9 mouse cellular contexts compared by ENCODE assay signal in genomic region chr4:149888736-149889470, GRCm38 (mm10).
DNase-seq lines count a peak whose midpoint lies in the region; ATAC-seq and TF ChIP-seq lines count a peak whose summit lies in the region.
"Had no signal": no experiment of that assay in that cellular context is flagged by ENCODE, and none has a peak within 500 bp of the region (broad histone marks: within the 10 kb centered on the region; RNA-seq: fewer than 3 reads in every experiment).

No protein-coding gene starts in this region.

- ATAC-seq in lung, postnatal 0 days, result peak; percentile 30
- ATAC-seq in hindbrain, embryonic 12.5 days (ENCODE audit: low FRiP score), result no peak

- peak overlapping the region; percentile 86 for H3K27ac ChIP-seq in lung, postnatal 0 days (ENCODE audit: low read length)
- H3K27ac ChIP-seq in hindbrain, embryonic 12.5 days, result no peak overlapping the region

- no peak for TF ChIP-seq CTCF in lung, postnatal 0 days (IDR thresholded peaks at IDR 0.05)

- no peaks in the 10 kb centered on the region for H3K9me3 ChIP-seq in lung, postnatal 0 days (ENCODE audit: low read length)
- H3K9me3 ChIP-seq in hindbrain, embryonic 12.5 days (replicated peaks), result no peaks in the 10 kb centered on the region

- no peak overlapping the region for H3K9ac ChIP-seq in lung, postnatal 0 days (replicated peaks; ENCODE audit: low read depth)
- no peak overlapping the region for H3K9ac ChIP-seq in hindbrain, embryonic 12.5 days

- DNase-seq in 416B (ENCODE audit: low read depth), result peak; percentile 56
- peak; percentile 17 to 20 for DNase-seq in B cell, adult 2 months
- DNase-seq in kidney, adult 11 months, result peak; percentile 44
- DNase-seq in lung, postnatal 0 days (ENCODE audit: low spot score), result peak; percentile 50
- DNase-seq in right cerebral cortex, postnatal 4 days, result no peak
- DNase-seq in urinary bladder, postnatal 36 days (ENCODE audit: low spot score in 2 of 2), result no peak
- DNase-seq: cerebellum, adult 8-10 months; liver had no signal

- peak; percentile 81 for TF ChIP-seq EP300 in lung, postnatal 0 days (IDR thresholded peaks at IDR 0.05)

- H3K4me1 ChIP-seq in lung, postnatal 0 days (ENCODE audit: insufficient read depth, low read depth, low read length), result peaks cover 22% of the 10 kb centered on the region; the same call in 1 of the 2 replicates
- H3K4me1 ChIP-seq in hindbrain, embryonic 12.5 days, result peaks cover 52% of the 10 kb centered on the region

- H3K4me3 ChIP-seq in lung, postnatal 0 days (ENCODE audit: low read depth, low read length), result no peak overlapping the region
- no peak overlapping the region for H3K4me3 ChIP-seq in hindbrain, embryonic 12.5 days

- H3K27me3 ChIP-seq in lung, postnatal 0 days (replicated peaks; ENCODE audit: insufficient read depth, low read length), result no peaks in the 10 kb centered on the region
- no peaks in the 10 kb centered on the region for H3K27me3 ChIP-seq in hindbrain, embryonic 12.5 days

- WGBS in lung, postnatal 0 days, result 74% methylated on average over 20 of the region's 20 CpGs
- WGBS in hindbrain, embryonic 12.5 days, result 80% methylated on average over 20 of the region's 20 CpGs

- no peak overlapping the region for H3K4me2 ChIP-seq in lung, postnatal 0 days (replicated peaks; ENCODE audit: low read depth, low read length)
- no peak overlapping the region for H3K4me2 ChIP-seq in hindbrain, embryonic 12.5 days (replicated peaks)

- H3K36me3 ChIP-seq in lung, postnatal 0 days (ENCODE audit: insufficient read depth, low read length), result no peaks in the 10 kb centered on the region
- no peaks in the 10 kb centered on the region for H3K36me3 ChIP-seq in hindbrain, embryonic 12.5 days

Comparison
In these comparisons a context has a peak if more than half of its experiments do, and no peak if none do; other contexts are left out.
1. DNase-seq: peak in 416B (single experiment), B cell, adult 2 months (2 of 2), kidney, adult 11 months (single experiment) and lung, postnatal 0 days (single experiment); none in right cerebral cortex, postnatal 4 days (single experiment) and urinary bladder, postnatal 36 days (0 of 2).